Mouse (Mus musculus): Measurements from ENCODE around the gene Akap8l.

DNA sequence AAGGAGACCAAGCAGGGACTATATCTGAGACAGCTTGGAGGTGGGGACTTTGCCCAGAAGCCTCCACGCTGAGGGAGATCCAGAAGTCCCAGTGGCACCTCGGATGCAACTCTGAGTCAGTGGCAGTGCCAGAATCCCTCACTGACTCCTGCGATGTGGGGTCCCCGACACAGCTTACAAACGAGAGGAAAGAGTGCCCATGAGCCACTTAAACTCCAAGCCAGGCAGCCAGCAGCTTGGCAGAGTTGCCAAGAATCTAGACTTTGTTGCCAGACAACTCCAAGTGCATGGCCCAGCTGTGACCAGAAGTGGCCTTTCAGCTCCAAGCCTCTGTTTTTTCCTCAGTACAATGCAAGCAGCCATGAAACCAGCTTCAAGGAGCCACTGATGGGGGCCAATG, 33.3 kb upstream of the Akap8l start:
- TF ChIP-seq CTCF (IDR thresholded peaks at IDR 0.05; ENCODE audit: low read depth, low read length) (no peak), POLR2A (IDR thresholded peaks at IDR 0.05; ENCODE audit: borderline replicate concordance, low read depth, low read length) (no peak)

All from bone marrow macrophage, adult 2 months (primary cell).